Mouse (Mus musculus) myocyte (in vitro differentiated cells): Measurements from ENCODE around the gene Atrip.

Source experiments
- CEBPB ChIP-seq: IDR thresholded peaks from 2 replicates; pipeline ENCODE4 v1.6.1; 2011; ENCODE audit warnings: mild to moderate bottlenecking, moderate library complexity; ENCODE audit not compliant: poor library complexity, insufficient read depth, severe bottlenecking
- MAX ChIP-seq: IDR thresholded peaks from one replicate; pipeline ENCODE4 v1.6.1; 2011; ENCODE audit warnings: low read depth, mild to moderate bottlenecking, control low read depth
- MYOG ChIP-seq, 3 experiments: IDR thresholded peaks; one replicate each; pipeline ENCODE4 v1.6.1; 2011; ENCODE audit warnings: control low read depth in 2 of 3, low read depth in 2 of 3, mild to moderate bottlenecking in 2 of 3; ENCODE audit not compliant: insufficient read length in 2 of 3, control insufficient read depth in 1 of 3, insufficient read depth in 1 of 3
- POLR2A ChIP-seq: IDR thresholded peaks from one replicate; pipeline ENCODE4 v1.6.1; 2011; ENCODE audit warnings: low read depth, mild to moderate bottlenecking, control low read depth, moderate library complexity; ENCODE audit not compliant: insufficient read length
- POLR2AphosphoS2 ChIP-seq: IDR thresholded peaks from one replicate; pipeline ENCODE4 v1.6.1; 2011; ENCODE audit warnings: low read depth, control low read depth; ENCODE audit not compliant: insufficient read length
- TCF12 ChIP-seq: IDR thresholded peaks from one replicate; pipeline ENCODE4 v1.6.1; 2011; ENCODE audit warnings: mild to moderate bottlenecking, control low read depth; ENCODE audit not compliant: poor library complexity, insufficient read depth, severe bottlenecking
- USF1 ChIP-seq: IDR thresholded peaks from one replicate; pipeline ENCODE4 v1.6.1; 2011; ENCODE audit warnings: low read depth, mild to moderate bottlenecking, control low read depth, moderate library complexity

DNA sequence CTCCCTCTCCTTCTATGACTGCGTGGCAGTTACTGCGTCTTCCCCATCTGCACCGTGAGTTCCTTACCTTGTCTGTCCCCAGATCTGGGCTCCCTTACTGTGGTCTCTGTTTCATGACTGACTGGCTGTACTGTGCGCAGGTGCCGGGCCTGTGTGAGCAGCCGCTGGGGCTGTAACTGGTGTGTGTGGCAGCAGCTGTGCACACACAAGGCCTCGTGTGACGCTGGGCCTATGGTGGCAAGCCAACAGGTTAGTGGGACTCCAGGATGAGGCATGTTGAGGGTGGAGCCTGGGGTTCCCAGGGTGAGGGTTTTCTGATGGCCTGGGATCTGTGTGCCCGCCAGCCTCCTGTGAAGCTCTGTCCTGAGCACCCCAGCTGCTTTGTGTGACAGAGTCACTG, 30.2 kb upstream of the Atrip start:
- TF ChIP-seq CEBPB: no peak
- TF ChIP-seq MYOG (IDR thresholded peaks at IDR 0.05; ENCODE audit: control insufficient read depth in 1 of 3, insufficient read depth in 1 of 3, insufficient read length in 2 of 3, low read depth in 2 of 3): no peak
- no peak for TF ChIP-seq POLR2A
- no peak for TF ChIP-seq TCF12
- TF ChIP-seq MAX: no peak
- TF ChIP-seq POLR2AphosphoS2: no peak
- no peak for TF ChIP-seq USF1
